Mouse (Mus musculus) cerebellum, adult 2 months (tissue): ENCODE measurements around the gene Dus2.

Experiments
- CTCF ChIP-seq: fragments of 200-500 bp; IDR thresholded peaks from 2 replicates; pipeline ENCODE4 v1.5.1; 2011; ENCODE audit warnings: low read depth, mild to moderate bottlenecking, control low read depth, low read length, moderate library complexity, borderline replicate concordance; ENCODE audit not compliant: insufficient read depth
- POLR2A ChIP-seq: fragments of 200-500 bp; IDR thresholded peaks from 2 replicates; pipeline ENCODE4 v1.6.1; 2011; ENCODE audit warnings: low read length, control low read depth, borderline replicate concordance; ENCODE audit not compliant: insufficient read depth

GRCm38 (mm10) chr8:106005875-106006274, 14.7 kb downstream of the Dus2 start, which contains the start of gene Dpep2nb:
- TF ChIP-seq CTCF (no peak), POLR2A (no peak)
